Mouse (Mus musculus) megakaryocyte, embryonic 14.5 days (primary cell): ENCODE results near the gene Bcar3.

Experiments used
- FLI1 ChIP-seq: IDR thresholded peaks from 2 replicates; pipeline ENCODE4 v1.6.1; 2012; ENCODE audit warnings: low read length, inconsistent platforms, mixed read lengths
- GATA1 ChIP-seq: IDR thresholded peaks from 3 replicates; pipeline ENCODE4 v1.6.1; 2012; ENCODE audit warnings: mixed read lengths, low read length, inconsistent platforms, borderline replicate concordance

- TF ChIP-seq GATA1 = no peak
- TF ChIP-seq FLI1 = no peak
Measured at GRCm38 (mm10) chr3:122333902-122334301, 40.0 kb downstream of the Bcar3 start.
